Mouse (Mus musculus) B cell, adult 67 days (primary cell): ENCODE measurements around the gene Zfp316. TPM values are rescaled to one million over a fixed set of nuclear protein-coding genes. Genes with fewer than 3 reads are reported as not detected.

Experiments used
- total RNA-seq, 2 experiments: library from RNA; stranded (reverse); gene quantifications; 4 replicates each; pipeline ENCODE4 v1.2.4; 2023

The Zfp316 gene
- 1 to 10 TPM; 5.6 to 8.8 TPM for total RNA-seq

GRCm38 (mm10) chr5:143269363-143270150 is at the start of gene Zfp316:
Zfp316 (minus strand) TSS chr5:143270022.

DNA sequence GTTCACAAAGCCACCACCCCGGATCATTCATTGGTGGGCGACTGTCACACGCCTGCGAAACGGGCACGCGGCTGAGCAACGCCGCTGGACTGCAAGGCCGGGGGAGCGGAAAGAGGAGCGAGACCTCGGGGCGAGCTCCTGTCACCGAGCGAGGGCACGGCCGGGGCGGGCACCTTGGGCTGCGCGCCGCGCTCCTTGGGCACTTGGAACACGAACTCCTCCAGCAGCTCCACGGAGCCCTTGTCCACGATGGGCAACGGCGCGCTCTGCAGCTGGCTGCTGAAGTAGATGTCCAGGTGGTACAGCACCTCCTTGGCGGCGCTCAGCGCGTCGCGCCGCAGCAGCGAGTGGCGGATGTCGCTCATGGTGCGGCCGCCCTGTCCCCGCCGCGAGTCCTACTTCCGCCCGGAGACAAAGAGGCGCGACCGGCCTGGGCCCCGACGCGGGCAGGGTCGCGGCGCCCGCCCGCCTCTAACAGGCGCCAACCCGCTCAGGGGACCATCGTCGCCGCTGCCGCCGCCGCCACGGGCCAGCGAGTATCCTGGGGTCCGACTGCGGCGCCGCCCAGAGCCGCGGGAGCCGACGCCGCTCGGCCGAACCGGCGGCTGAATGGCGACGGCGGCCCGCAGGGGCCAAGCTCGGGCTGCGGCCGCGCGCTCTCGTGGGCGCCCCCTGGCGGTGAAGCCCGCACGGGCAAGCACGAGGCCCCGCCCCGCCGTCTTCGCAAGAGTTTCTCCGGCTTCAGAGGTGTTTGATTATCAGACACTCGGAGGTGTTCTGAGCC is 45.1 kb upstream of the Zfp316 start, which contains the start of gene E130309D02Rik:
Gene E130309D02Rik, minus strand, starts transcription at position 631 of the 784 bp plus-strand sequence.

GRCm38 (mm10) chr5:143293404-143293803 is 23.6 kb upstream of the Zfp316 start, which contains the start of gene Zfp853:
Zfp853 (minus strand) TSS chr5:143293623.

GRCm38 (mm10) chr5:143235028-143235693 is 34.7 kb downstream of the Zfp316 start, which contains the start of gene Zfp12:
Zfp12 (plus strand) TSS chr5:143235163.

GRCm38 (mm10) chr5:143226790-143227189 is 43.0 kb downstream of the Zfp316 start, which contains the start of gene Spdye4a:
Spdye4a (minus strand) TSS chr5:143226890.

Other genes with a start within 250 kb of the Zfp316 start
- gene Rnf216, start 157.0 kb downstream of the Zfp316 start, total RNA-seq = 100 to 1,000 TPM; 128 to 129 TPM
- under 1 TPM; 0.24 to 0.55 TPM for gene Olfr718-ps1, start 122.4 kb downstream of the Zfp316 start, total RNA-seq
- gene Rbak, start 89.2 kb downstream of the Zfp316 start, total RNA-seq = 10 to 100 TPM; 15.0 to 15.4 TPM
- not detected for gene Spdye4b, start 89.0 kb downstream of the Zfp316 start, total RNA-seq
- gene Spdye4a, start 43.1 kb downstream of the Zfp316 start, total RNA-seq = not detected
- 10 to 100 TPM; 24.9 to 29.3 TPM for gene Zfp12, start 34.9 kb downstream of the Zfp316 start, total RNA-seq
- 1 to 10 TPM; 1.1 to 1.2 TPM for gene Zfp853, start 23.6 kb upstream of the Zfp316 start, total RNA-seq
- 10 to 100 TPM; 33.8 to 40.0 TPM for gene E130309D02Rik, start 45.3 kb upstream of the Zfp316 start, total RNA-seq
- gene Zdhhc4, start 59.2 kb upstream of the Zfp316 start, total RNA-seq = 10 to 100 TPM; 60.1 to 68.7 TPM
- gene Grid2ip, start 87.3 kb upstream of the Zfp316 start, total RNA-seq = not detected
- gene Kdelr2, start 133.8 kb upstream of the Zfp316 start, total RNA-seq = 10 to 100 TPM; 35.9 to 39.9 TPM
- 10 to 100 TPM; 15.8 to 17.3 TPM for gene Daglb, start 194.6 kb upstream of the Zfp316 start, total RNA-seq